Mouse (Mus musculus) frontal cortex, adult 2 months (tissue): ENCODE results near the gene Socs3. TPM values are rescaled to one million over a fixed set of nuclear protein-coding genes. Genes with fewer than 3 reads are reported as not detected.
A peak's percentile ranks its signal among the peaks of the same experiment; 100 is the strongest.

Source experiments
- DNase-seq, 2 experiments: peaks; one replicate each; pipeline ENCODE4 v3.0.0; 2022; ENCODE audit warnings: low spot score in 1 of 2; ENCODE audit errors: extremely low spot score in 1 of 2
- polyA plus RNA-seq: library from polyadenylated mRNA; depleted of rRNA; stranded (reverse); fragments of >200 nt; gene quantifications from 2 replicates; pipeline ENCODE4 v1.2.3, GENCODE M21; 2012; rRNA removed

The Socs3 gene
- 4.5 and 5.8 TPM in 2 replicates for polyA plus RNA-seq

DNA sequence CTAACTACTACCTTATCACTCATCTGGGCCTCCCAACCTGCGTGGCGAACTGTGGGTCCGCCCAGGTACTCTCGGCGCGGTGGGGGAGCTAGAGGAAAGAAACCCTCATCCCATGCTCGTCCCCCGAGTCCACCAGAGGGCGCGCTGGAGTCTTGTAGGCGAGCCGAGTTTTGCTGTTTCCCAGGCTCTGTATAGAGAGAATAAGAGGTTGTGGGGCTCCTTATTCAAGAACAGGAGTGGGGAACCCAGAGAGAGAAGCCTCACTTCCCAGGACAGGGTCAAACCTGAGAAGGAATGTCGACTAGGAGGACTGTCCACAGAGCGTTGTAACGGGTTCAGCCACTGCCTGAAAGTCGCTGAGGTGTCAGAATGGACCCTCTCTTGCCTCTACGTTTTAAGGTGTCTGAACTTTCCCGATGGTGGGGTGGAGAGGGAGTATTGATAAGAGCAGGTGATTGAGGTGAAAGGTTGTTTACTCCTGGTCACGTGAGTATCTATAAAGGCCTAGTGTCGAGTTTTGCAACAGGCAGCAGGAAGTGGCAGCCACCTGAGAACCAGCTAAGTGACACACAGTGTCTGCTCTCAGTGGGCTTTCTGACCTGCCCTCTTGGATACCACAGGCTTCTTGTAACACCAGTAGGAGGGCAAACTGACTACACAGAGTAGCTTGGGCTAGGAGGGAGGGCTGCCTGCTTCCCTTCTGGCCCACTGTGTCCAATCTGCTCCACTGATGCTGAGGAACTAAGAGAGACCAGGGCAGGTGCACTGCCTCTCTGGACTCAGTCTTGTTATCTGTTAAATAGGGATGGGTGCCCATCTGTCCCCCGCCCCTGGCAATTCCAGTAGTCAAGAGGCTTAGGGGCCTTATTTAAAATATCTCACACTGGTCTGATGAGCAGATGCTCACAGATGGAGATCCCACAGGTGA is at the start of gene Socs3:
Gene Socs3, minus strand, starts transcription at position 103 of the 928 bp plus-strand sequence.
- DNase-seq: peak; percentile 77 to 98

DNA sequence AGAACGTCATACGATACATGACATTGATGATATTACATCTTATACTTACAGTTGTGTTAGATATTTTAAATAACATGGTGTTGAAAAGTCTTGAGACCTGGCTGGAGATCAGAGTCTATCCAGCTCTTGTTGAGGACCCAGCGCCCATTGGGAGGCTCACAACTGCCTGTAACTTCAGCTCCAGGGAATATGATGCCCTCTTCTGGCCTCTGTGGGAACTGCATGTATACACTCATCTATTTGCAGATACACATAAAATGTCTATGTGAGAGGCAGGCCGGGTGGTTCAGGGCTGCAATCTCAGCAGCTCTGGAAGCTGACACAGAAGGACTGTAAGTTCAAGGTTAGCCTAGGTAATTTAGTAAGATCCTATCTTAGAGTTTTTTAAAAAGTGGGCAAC is 48.5 kb upstream of the Socs3 start:
- peak in 1 of 2 experiments; percentile 17 for DNase-seq

DNA sequence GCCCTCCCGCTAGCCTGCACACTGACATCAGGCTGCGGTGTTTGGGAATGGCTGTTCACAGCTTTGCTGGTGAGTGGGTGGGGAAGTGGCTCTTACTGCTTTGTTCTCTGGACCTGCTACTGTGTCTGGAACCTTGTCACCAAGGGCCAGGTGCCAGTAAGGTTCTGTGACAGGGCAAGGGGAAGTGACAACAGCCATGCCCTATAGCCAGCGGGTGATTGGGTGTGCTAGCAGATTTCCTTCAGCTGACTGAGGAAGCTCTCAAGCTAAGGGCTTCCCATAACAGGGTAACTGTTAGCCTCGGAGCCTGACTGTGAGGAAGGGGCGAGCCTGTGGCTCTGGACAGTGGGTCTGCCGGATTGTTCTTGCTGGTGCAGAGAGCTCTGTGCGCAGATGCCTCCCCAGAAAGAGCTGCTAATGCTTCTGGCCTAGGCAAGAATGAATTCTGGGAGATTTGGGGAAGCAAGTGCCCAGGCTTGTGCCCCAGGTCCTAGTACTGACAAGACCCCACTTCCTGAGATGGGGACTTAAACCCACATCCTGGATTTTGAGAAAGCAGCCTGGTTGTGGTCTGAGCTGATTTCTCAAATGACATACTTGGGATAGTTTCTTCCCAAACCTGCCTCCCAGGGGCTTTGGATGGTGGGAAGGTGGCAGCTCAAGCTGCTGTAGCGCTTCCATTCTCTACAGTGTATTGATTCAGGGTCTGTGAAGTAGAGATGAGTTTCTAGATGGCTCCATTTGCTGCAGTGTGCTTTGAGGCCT is 45.7 kb upstream of the Socs3 start:
- no peak for DNase-seq

DNA sequence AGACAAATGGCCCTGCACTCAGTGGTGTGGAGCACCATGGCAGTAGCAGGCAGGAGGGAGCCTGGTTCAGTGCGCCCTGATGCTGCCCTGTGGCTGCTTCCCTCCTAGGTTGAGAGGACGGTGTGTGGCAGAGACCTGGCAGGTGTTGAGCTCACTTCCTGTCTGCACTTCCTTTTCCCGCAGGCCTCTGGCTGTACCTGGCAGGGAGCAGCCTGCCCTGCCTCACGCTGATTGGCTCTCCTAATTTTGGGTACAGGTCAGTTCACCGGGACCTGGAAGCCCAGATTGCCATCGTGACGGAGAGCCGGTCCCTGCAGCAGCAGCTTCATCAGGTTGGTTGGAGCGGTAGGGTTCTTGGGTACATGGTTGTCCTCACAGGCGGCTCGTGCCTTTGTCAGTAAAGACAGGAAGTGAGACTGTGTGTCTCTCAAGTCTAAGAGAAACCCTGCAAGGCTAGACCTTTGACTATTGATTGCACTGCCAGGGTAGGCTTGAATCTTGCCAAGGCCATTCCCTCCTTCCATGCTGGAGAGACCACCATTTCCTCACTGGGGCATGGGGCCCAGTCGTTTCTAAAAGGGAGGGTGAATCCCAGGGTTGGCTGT is 44.6 kb upstream of the Socs3 start:
- DNase-seq: no peak

DNA sequence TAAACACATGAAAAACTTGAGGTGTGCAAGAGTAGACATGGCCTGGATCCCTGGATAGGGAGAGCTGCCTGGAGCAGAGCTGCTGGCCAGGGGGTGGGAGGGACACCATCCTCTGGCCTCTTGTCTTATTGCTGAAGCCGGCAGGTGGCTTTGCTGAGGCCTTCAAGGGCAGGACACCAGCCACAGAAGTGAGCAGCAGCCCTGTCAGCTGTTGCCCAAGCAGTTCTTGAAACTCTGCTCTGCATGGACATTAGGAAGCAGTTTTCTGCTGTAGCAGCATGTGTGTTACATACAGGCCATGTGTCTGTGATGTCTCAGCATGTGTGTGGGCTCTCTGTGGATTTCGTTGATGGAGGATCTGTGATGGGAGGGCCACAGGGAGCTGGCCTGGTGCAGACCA is 43.5 kb upstream of the Socs3 start:
- no peak for DNase-seq

DNA sequence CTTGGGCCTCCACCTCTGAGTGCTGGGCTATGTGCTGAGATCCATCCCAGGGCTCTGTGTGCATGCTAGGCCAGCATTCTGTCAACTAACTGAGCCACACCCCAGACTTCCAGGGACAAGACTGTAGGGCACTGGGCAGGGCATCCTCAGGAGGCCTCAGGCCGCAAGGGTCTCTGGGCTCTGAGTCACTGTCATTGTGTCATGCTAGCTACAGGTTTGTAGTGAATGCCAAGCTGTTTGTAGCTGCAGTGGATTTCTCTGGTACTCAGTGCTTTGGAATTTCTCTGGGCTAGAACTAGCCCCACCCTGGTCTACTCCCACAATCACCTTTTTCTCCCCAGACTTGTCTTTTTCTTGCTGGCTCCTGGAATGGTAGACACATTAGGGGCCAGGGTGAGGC is 42.7 kb upstream of the Socs3 start:
- DNase-seq: no peak

DNA sequence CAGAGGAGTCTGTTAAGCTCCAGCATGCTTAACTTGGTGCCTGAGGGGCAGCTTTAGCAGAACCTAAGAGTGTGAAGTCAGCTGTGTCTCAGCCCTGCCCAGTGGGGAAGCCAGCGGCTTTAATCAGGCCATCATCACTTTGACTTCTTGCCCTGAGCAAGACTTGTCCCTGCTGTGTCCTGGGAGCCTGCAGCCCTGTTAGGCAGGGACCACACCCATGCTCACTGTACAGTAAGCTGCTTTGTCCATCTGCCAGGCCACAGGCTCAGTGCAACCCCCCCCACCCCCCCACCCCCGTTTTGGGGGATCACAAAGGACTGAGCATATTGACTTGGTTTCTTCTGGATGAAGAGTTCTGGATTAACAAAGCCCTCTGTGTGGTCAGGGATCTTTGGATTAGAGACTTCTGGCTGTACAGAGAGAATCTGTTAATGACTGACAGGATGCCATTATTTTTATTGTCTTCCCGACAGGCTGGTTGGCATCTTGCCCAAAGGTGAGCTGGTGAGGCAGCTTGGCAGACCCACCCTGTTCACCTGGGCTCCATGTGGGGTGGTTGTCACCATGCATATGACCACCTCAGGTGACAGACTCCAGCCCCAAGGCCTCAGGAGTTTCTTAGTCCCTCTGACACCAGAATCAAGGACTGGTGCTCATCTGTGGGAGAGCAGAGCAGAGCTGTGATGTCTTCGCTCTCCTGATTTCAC is 40.2 kb upstream of the Socs3 start:
- DNase-seq: no peak

DNA sequence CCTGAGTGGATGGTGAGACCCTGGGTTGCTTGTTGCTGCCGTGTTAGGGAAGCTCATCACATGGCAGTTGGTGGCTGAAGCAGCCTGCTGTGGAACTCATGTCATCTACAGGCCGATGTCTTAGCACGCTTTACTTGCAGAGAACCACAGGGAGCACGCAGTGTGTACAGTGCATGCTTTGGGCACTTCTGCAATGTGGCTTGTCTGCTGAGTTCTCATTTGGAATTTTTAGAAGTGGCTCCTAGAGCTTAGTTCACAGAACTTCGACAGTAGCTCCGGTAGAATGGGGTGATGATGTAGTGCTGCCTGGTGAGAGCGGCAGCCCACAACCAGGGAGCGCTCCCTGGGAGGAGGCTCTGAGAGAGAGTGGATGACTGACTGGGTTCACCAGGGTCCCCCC is 39.0 kb upstream of the Socs3 start:
- no peak for DNase-seq

DNA sequence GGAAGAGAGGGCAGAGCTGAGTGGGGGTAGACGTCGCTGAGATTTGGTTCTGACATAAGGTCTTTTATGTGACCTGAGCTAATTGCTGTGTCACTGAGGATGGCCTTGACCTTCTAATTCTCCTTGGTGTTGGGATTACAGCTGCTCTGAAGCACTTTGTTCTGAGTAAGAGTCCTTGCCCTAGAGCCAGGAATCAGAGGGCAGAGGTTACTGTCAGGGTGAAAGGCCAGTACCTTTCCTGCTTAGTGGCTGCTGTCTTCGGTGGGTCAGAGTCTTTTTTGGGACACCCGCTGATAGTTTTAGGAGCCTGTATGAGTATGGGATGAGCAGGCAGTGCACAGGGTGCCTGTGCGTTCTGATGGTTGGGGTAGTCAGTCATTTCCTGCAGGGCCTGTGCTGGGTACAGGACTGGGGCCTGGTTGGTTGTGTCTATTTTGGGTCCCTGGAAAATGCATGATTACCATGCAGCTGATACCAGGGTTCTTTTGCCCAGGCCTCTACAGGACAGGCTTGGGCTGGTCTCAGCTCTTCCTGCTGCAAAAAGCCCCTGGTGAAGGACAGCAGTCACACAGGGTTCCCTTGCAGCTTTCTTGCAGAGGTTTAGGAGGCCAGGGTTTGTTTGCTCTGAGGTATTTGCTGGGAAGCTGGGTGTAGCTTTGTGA is 38.4 kb upstream of the Socs3 start:
- no peak for DNase-seq

DNA sequence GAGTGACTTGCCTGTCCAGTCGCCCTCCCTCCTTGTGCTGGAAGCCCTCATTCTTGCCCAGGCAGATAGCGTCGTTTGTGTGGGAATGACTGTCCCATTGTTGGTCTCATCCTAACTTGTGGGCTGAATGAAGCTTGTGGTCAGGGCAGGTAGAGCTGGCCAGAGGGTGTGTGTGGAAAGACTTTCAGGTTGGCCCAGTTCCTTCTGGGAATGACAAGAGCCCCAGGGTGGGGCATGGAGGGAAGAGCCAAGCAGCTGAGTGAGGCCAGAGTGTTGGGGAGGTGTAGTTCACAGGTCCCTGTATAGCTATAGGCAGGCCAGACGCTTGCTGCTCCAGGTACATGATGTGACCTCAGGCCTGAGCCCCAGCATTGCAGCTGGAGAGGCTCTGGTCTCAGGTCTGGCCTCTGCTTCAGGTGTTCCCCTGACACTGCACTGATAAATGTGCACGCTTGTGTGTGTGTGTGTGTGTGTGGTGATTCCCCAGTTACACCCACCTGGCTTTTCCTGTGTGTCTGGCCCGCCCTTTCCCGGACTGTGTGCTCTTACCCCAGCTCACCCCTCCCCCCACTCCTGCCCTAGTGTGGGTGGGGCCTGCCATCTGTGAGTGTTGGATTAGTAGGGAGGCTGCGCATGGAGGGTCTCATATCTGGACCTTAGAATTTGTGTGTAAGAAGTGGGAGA is 37.8 kb upstream of the Socs3 start:
- no peak for DNase-seq

DNA sequence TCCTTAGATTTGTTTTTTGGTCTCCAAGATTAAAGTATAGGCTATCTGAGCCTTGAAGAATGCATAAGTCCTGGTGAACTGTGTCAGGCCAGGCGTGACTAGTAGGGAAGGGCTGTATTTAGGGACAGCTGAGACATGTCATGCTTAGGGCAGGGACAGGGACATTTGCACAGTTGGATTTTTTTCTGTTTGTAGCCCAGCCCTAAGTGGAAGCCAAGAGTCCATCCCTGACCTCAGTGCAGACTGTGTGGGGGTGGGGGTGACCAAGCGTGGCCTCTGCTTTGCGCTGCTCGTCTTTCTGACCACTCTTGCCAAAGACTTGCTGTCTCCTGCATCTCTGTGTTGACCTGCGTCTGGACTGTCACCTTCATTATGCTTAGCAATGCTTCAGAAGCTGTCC is 34.4 kb upstream of the Socs3 start:
- DNase-seq: no peak

DNA sequence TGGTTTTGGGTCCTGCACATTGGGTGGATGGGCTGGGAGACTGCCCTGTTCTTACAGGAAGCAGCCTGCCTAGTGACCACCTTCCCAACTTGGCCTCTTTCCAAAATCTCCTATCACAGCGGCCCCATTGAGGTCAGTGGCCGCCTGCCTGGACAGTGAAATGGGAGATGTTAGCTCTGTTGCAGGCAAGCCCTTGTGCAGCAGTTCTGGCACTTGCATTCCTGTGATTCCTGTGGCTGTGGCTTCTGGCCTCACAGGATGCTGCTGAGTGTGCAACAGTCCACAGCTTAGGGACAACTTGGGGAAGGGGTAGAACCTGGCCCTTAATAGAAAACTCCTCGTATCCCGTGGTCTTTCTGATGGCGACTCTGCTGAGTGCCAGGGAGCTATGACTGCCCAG is 33.9 kb upstream of the Socs3 start:
- DNase-seq: no peak

DNA sequence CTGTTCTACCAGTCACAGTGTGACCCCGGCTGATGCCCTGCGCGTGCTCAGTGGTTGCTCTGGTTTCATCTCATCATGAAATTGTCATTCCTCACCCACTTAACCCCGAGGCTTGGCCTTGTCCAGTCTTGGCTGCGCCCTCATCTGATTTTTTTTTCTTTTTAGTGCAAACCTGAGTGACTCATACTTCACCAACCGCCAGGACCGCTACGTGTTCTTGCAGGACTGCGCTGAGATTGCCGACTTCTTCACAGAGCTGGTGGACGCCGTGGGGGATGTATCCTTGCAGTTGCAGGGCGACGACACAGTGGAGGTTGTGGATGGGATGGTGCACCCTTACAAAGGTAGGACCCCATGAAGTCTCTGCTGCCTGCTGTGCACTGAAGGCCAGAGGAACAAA is 33.3 kb upstream of the Socs3 start:
- no peak for DNase-seq

DNA sequence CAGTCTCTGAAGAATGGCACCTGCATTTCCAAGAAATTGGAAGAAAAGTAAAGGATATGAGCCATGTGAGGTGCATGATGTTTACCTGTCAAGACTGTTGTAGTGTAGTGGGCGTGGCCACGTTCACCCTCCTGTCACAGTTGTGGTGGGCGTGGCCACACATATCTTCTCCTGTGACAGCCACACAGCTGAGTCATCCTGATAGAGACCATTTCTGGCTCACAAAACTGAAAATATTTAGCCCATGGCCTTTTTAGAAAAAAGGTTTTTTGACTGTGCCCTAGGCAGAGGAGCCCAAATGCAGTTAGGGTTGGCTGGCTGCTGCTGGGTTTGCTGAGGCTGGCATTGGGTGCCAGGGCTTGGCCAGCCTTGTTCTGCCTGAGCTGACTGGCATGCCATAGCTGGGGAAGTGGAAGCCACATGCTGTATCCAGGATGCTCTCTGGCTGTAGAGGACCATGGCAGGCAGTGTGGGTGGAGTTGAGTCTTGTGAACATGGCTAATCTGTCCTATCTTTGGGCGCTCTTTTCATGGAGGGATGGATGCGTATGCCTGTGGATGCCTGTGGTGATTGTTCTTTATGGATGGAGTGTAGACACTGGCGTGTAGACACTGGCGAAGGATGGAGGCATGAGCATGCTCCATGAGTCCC is 30.8 kb upstream of the Socs3 start:
- no peak for DNase-seq

DNA sequence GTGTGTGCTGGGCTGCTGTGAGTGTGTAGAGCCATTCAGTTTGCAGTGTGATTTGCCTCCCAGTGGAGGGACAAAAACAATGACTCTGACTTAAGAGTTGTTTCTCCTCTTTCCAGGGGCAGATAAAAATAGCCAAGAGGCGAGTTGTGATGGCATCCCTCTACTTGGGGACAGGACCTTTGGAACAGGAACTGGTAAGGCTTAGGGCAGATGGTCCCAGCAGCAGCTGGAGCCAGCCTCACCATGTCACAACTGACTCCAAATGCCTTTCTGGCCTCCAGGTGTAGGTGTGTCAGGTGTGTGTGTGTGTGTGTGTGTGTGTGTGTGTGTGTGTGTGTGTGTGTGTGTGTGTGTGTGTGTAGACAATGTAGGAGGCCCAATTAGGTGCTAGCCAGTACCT is 30.2 kb upstream of the Socs3 start:
- no peak for DNase-seq

DNA sequence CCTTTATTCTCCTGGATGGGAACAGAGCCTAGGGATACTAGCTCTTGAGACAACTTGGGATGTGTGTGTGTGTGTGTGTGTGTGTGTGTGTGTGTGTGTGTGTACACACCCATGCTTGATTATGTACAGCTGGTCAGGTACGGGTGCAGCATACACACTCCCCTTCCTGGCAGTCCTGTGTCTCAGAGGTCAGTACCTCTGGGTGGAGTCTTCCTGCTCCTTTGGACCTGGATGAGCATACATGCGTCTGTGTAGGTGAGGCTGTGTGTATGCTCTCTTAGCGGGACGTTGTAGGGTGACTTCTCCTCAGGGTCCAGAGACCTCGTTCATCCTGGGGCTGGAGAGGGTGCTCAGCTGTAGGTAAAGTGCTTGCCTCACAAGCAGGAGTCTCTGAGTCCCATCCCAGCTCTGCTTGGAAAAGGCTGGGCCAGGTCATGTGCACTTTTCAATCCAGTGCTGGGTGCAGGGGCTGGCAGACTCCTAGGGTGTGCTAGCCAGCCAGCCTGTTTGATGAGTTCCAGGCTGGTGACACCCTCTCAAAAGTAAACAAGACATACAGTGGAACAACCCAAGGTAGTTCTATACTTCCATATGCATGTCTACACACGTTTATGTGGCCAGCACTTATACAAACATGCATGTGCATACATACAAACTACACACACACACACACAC is 29.6 kb upstream of the Socs3 start:
- no peak for DNase-seq

DNA sequence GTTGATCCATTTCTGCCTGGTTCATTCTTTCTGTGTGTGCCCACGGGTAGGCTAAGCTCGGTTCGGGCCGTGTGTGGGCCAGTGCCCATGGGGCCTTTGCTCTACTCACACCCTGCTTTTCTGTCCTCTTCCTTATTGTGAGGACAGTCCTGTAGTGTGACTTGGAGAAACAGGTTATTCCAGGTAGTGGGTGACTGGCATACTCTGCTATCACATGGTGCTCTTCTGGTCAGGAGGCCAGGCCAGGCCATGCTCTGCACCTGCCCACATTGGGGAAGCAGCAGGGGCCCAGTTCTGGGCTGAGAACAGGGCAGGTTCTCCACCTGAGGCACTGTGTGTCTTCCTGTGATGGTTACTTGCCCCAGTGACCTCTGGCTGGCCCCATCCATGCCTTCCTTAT is 28.5 kb upstream of the Socs3 start:
- DNase-seq: no peak

DNA sequence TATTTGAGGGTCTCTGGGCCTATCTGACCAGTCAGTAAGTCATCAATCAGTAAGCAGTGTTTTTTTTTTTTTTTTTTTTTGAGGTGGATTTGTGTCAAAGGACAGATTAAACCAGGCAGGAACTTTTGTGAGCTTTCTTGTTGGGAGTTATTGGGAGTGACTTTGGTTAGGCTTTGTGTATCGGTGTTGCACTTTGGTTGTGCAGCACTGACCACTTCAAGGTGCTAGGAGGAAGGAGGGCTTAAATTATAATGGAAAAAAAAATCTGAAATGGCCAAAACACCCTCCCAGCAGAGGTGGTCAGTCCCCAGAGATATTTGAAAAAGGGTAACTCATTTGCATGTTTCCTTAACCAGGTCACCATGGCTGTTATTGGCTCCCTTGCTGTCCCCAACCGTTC is 27.2 kb upstream of the Socs3 start:
- no peak for DNase-seq

DNA sequence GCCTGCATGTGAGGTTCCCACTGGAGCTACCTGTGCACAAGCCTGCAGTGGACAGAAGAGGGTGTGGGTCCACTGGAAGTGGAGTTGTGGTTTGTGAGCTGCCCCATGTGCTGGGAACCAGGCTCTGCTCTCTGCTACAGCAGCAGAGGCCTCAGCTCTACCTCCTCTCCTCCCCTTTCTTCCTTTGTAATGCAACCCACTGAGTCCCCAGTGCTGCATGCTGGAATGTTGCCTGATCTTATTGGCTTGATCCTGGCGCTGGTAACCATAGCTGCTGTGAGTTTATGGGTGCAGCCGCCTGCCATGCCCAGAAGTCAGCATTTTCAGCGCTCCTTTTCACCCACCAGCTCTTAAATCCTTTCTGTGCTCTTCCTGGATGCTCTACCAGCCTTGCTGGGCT is 26.2 kb upstream of the Socs3 start:
- DNase-seq: no peak
